Mouse (Mus musculus) liver, postnatal 0 days (tissue): Measurements from ENCODE around the gene Gpn1.

Experiments
- CTCF ChIP-seq: sonication (generic); IDR thresholded peaks from 2 replicates; pipeline ENCODE4 v1.5.1; 2016; ENCODE audit warnings: antibody characterized with exemption, low read depth
- EP300 ChIP-seq: IDR thresholded peaks from 2 replicates; pipeline ENCODE4 v1.6.1; 2016; ENCODE audit warnings: antibody characterized with exemption, low read depth, mild to moderate bottlenecking

DNA sequence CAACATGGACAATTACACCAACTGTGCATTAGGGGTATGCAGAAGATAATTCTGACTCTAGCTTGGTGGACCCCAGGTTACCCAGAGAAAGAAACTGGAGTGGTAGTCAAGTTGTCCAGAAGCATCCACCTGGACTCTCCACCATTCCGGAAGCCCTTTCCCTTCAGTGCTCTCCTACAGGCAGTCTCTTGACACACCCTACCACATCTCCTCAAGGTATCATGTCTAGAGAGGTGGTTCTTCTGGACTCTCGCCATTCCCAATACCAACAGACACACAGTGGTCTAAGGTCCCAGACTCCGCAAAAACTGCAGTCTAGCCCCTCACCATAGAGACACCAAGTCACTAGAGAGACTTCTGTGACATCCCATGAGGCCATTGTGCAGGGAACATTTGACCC is 9.1 kb upstream of the Gpn1 start, which contains the start of gene 4930548H24Rik:
- no peak for TF ChIP-seq CTCF
- TF ChIP-seq EP300 = no peak
